Mouse (Mus musculus) hematopoietic stem cell, adult 5-6 weeks (primary cell): ENCODE results near the gene Nudt21. TPM values are rescaled to one million over a fixed set of nuclear protein-coding genes. Genes with fewer than 3 reads are reported as not detected.

Experiments
- ATAC-seq, 2 experiments: fragments of 125-278 bp in 1 of 2; replicated peaks in 1 of 2; 2 replicates each; pipeline ENCODE4 v1.8.0; 2016 to 2017; ENCODE audit warnings: inconsistent platforms in 2 of 2, mild to moderate bottlenecking in 2 of 2, moderate number of reproducible peaks in 2 of 2, low read depth in 1 of 2, moderate TSS enrichment in 1 of 2; ENCODE audit not compliant: low FRiP score in 2 of 2, poor library complexity in 2 of 2, severe bottlenecking in 2 of 2, insufficient read depth in 1 of 2, low TSS enrichment in 1 of 2
- total RNA-seq: library from RNA; stranded (forward); fragments of 172-1452, 232-1000 nt; gene quantifications from 2 replicates; pipeline ENCODE4 v1.2.3, GENCODE M21; 2017

Nudt21 gene
- total RNA-seq, 1 experiment from 2014 or later = 89.6 TPM

- ATAC-seq = no peak
Measured at GRCm38 (mm10) chr8:93971451-93971850, 65.4 kb downstream of the Nudt21 start.

GRCm38 (mm10) chr8:93969626-93970340 lies 67.0 kb downstream of the Nudt21 start:
- no peak for ATAC-seq

GRCm38 (mm10) chr8:93968293-93968692 lies 68.5 kb downstream of the Nudt21 start:
- ATAC-seq = no peak

Other genes starting within 250 kb of the Nudt21 start
- gene Gnao1, start 227.1 kb downstream of the Nudt21 start, total RNA-seq = not detected in 2 replicates
- gene Amfr, start 24.2 kb downstream of the Nudt21 start, total RNA-seq = 106 and 135 TPM in 2 replicates
- 15.1 and 15.6 TPM in 2 replicates for gene Ogfod1, start 167 bp upstream of the Nudt21 start, total RNA-seq
- 6.6 and 12.6 TPM in 2 replicates for gene Bbs2, start 61.9 kb upstream of the Nudt21 start, total RNA-seq
- not detected in 2 replicates for gene Mt4, start 100.2 kb upstream of the Nudt21 start, total RNA-seq
- gene Mt3, start 115.6 kb upstream of the Nudt21 start, total RNA-seq = not detected in 2 replicates
- 4.9 and 52.7 TPM in 2 replicates for gene Mt2, start 135.6 kb upstream of the Nudt21 start, total RNA-seq
- 19.3 and 81.7 TPM in 2 replicates for gene Mt1, start 142.1 kb upstream of the Nudt21 start, total RNA-seq
- gene Nup93, start 177.5 kb upstream of the Nudt21 start, total RNA-seq = 29.3 and 31.3 TPM in 2 replicates